Mouse (Mus musculus): Measurements from ENCODE around the gene Sash1. TPM values are rescaled to one million over a fixed set of nuclear protein-coding genes. Genes with fewer than 3 reads are reported as not detected.
A peak's percentile ranks its signal among the peaks of the same experiment; 100 is the strongest.

Sash1 gene
- polyA plus RNA-seq, 1 experiment from 2014 or later, result 3.6 TPM

GRCm38 (mm10) chr10:8760598-8760997, 125.3 kb downstream of the Sash1 start:
- no peak for ATAC-seq (replicated peaks; ENCODE audit: insufficient number of reproducible peaks, low FRiP score, low TSS enrichment)
- Histone ChIP-seq H3K9me3 (replicated peaks; ENCODE audit: control insufficient read depth, low read length) (no peaks in the 10 kb centered on the region), H3K27ac (ENCODE audit: low read depth, low read length) (no peak overlapping the region), H3K4me1 (ENCODE audit: control insufficient read depth, insufficient read depth, low read length) (peaks cover 11% of the 10 kb centered on the region; the same call in 1 of the 2 replicates), H3K4me2 (no peak overlapping the region), H3K36me3 (ENCODE audit: control insufficient read depth, insufficient read depth, low read length) (no peaks in the 10 kb centered on the region), H3K4me3 (ENCODE audit: low read depth, low read length) (no peak overlapping the region), H3K27me3 (ENCODE audit: control insufficient read depth, insufficient read depth, low read length) (no peaks in the 10 kb centered on the region), H3K9ac (ENCODE audit: low read depth, low read length) (no peak overlapping the region)
- 57% methylated on average over 4 of the region's 4 CpGs for WGBS (ENCODE audit: insufficient replicate concordance)

GRCm38 (mm10) chr10:8759228-8759627, 126.6 kb downstream of the Sash1 start:
- H3K4me1 ChIP-seq (ENCODE audit: control insufficient read depth, insufficient read depth, low read length), result peaks cover 11% of the 10 kb centered on the region; the same call in 1 of the 2 replicates
- no peak overlapping the region for H3K4me2 ChIP-seq
- no peaks in the 10 kb centered on the region for H3K36me3 ChIP-seq (ENCODE audit: control insufficient read depth, insufficient read depth, low read length)
- no peak overlapping the region for H3K4me3 ChIP-seq (ENCODE audit: low read depth, low read length)
- H3K27ac ChIP-seq (ENCODE audit: low read depth, low read length), result no peak overlapping the region
- H3K9ac ChIP-seq (ENCODE audit: low read depth, low read length), result no peak overlapping the region
- H3K27me3 ChIP-seq (ENCODE audit: control insufficient read depth, insufficient read depth, low read length), result no peaks in the 10 kb centered on the region
- 72% methylated on average over 7 of the region's 7 CpGs for WGBS (ENCODE audit: insufficient replicate concordance)
- no peaks in the 10 kb centered on the region for H3K9me3 ChIP-seq (replicated peaks; ENCODE audit: control insufficient read depth, low read length)
- no peak for ATAC-seq (replicated peaks; ENCODE audit: insufficient number of reproducible peaks, low FRiP score, low TSS enrichment)

DNA sequence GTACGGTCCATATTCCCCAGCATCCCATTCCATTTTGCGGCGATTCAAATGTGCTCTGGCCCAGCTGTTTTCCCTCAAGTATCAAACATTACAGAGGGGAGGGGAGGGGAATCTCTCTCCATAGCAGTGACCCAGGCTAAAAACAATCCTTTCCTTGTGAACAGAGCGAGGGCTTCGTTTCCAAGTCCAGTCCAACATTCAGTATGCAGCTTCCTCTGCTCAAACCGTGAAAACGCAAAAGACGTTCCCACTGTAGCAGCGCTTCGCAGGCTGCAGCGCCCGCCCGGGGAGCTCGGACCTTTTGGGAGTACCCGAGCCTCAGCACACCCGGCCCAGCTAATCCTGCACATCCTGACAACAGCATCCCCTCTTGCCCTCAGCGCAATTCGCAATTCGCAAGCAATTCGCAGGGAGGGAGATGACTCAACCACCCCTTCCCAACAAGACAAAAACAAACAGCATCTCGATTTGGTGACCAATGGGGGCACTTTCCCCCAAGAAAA, 128.4 kb downstream of the Sash1 start:
- WGBS (ENCODE audit: insufficient replicate concordance), result 45% methylated on average over 21 of the region's 21 CpGs
- Histone ChIP-seq H3K9me3 (replicated peaks; ENCODE audit: control insufficient read depth, low read length) (no peaks in the 10 kb centered on the region), H3K4me2 (peak overlapping the region; percentile 32), H3K36me3 (ENCODE audit: control insufficient read depth, insufficient read depth, low read length) (no peaks in the 10 kb centered on the region), H3K9ac (ENCODE audit: low read depth, low read length) (0 out of 2 replicates have a peak overlapping the region, but pooled peaks have one; percentile 22), H3K4me3 (ENCODE audit: low read depth, low read length) (no peak overlapping the region), H3K4me1 (ENCODE audit: control insufficient read depth, insufficient read depth, low read length) (peaks cover 8% of the 10 kb centered on the region; the same call in 1 of the 2 replicates), H3K27ac (ENCODE audit: low read depth, low read length) (no peak overlapping the region), H3K27me3 (ENCODE audit: control insufficient read depth, insufficient read depth, low read length) (no peaks in the 10 kb centered on the region)
- no peak for ATAC-seq (replicated peaks; ENCODE audit: insufficient number of reproducible peaks, low FRiP score, low TSS enrichment)

DNA sequence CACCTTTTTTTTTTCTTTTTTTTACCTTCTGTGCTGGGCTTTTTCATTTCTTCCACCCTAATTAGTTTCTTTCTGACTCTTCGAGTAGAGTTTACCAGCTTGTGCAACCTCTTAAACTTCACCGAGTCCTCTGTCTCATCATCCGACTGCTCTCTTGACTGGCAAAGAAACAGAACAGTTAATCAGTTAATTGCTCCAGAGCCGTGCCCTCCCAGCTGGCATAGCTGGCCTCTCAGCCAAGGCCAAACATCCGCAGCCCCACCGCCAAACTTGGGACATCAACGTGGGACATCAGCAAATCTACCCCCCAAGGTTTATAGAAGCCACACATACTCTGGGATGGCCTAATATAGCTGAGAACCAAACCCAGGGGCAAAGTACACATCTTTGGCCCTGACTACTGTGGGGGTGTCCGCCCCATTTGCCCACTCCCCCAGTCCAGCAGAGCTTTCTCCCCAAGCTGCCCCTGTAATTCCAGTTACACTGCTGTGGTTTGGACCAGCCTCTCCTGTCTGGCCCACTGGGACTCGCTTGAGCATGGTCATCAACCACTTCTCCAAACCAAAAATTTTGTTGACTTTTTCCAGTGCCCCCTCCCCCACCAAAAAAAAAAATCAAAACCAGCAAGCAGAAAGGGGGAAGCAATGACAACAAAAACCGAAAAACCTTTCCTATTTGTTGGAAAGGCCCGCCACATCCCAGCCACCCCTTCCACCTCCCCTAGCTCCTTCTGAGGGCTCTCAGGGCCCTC, 129.1 kb downstream of the Sash1 start:
- Histone ChIP-seq H3K27me3 (ENCODE audit: control insufficient read depth, insufficient read depth, low read length) (no peaks in the 10 kb centered on the region), H3K27ac (ENCODE audit: low read depth, low read length) (no peak overlapping the region), H3K4me3 (ENCODE audit: low read depth, low read length) (no peak overlapping the region), H3K9ac (ENCODE audit: low read depth, low read length) (no peak overlapping the region), H3K4me2 (no peak overlapping the region), H3K4me1 (ENCODE audit: control insufficient read depth, insufficient read depth, low read length) (peaks cover 8% of the 10 kb centered on the region; the same call in 1 of the 2 replicates), H3K9me3 (replicated peaks; ENCODE audit: control insufficient read depth, low read length) (no peaks in the 10 kb centered on the region), H3K36me3 (ENCODE audit: control insufficient read depth, insufficient read depth, low read length) (no peaks in the 10 kb centered on the region)
- 84% methylated on average over 11 of the region's 11 CpGs for WGBS (ENCODE audit: insufficient replicate concordance)
- ATAC-seq (replicated peaks; ENCODE audit: insufficient number of reproducible peaks, low FRiP score, low TSS enrichment), result no peak

- Histone ChIP-seq H3K4me2 (no peak overlapping the region), H3K36me3 (ENCODE audit: control insufficient read depth, insufficient read depth, low read length) (peaks cover 2% of the 10 kb centered on the region; the same call in 1 of the 2 replicates), H3K27ac (ENCODE audit: low read depth, low read length) (no peak overlapping the region), H3K27me3 (ENCODE audit: control insufficient read depth, insufficient read depth, low read length) (no peaks in the 10 kb centered on the region), H3K4me3 (ENCODE audit: low read depth, low read length) (no peak overlapping the region), H3K9me3 (replicated peaks; ENCODE audit: control insufficient read depth, low read length) (no peaks in the 10 kb centered on the region), H3K4me1 (ENCODE audit: control insufficient read depth, insufficient read depth, low read length) (0 out of 2 replicates have a peak, but pooled peaks cover 5% of the 10 kb centered on the region), H3K9ac (ENCODE audit: low read depth, low read length) (no peak overlapping the region)
- no peak for ATAC-seq (replicated peaks; ENCODE audit: insufficient number of reproducible peaks, low FRiP score, low TSS enrichment)
- 69% methylated on average over 3 of the region's 3 CpGs for WGBS (ENCODE audit: insufficient replicate concordance)
Observed at GRCm38 (mm10) chr10:8753377-8753776, 132.5 kb downstream of the Sash1 start.

- no peak overlapping the region for H3K9ac ChIP-seq (ENCODE audit: low read depth, low read length)
- no peak overlapping the region for H3K4me3 ChIP-seq (ENCODE audit: low read depth, low read length)
- no peak overlapping the region for H3K27ac ChIP-seq (ENCODE audit: low read depth, low read length)
- H3K36me3 ChIP-seq (ENCODE audit: control insufficient read depth, insufficient read depth, low read length), result peaks cover 2% of the 10 kb centered on the region; the same call in 1 of the 2 replicates
- H3K4me1 ChIP-seq (ENCODE audit: control insufficient read depth, insufficient read depth, low read length), result 0 out of 2 replicates have a peak, but pooled peaks cover under 1% of the 10 kb centered on the region
- WGBS (ENCODE audit: insufficient replicate concordance), result 86% methylated on average over 7 of the region's 7 CpGs
- ATAC-seq (replicated peaks; ENCODE audit: insufficient number of reproducible peaks, low FRiP score, low TSS enrichment), result no peak
- no peaks in the 10 kb centered on the region for H3K27me3 ChIP-seq (ENCODE audit: control insufficient read depth, insufficient read depth, low read length)
- H3K9me3 ChIP-seq (replicated peaks; ENCODE audit: control insufficient read depth, low read length), result no peaks in the 10 kb centered on the region
- H3K4me2 ChIP-seq, result no peak overlapping the region
Observed at GRCm38 (mm10) chr10:8752436-8752835, 133.4 kb downstream of the Sash1 start.

DNA sequence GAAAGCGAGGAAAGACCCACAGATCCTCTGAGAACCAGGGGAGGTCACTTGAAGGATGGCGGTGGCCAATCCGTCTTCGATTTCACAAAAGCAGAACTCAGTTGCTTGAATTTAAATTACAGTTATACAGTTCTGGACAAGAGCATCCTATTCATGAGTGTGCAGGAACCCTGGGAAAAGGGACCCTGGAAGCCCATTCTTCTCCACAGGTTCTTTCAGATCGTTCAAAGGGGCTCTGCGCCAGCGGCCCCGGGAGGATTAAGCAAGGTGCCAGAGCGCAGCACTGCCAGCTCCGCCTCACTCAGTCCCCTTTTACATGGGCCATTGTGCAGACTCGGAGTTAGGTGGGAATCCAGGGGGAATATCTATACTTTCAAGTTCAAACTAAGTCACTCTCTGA, 136.3 kb downstream of the Sash1 start:
- no peak overlapping the region for H3K9ac ChIP-seq (ENCODE audit: low read depth, low read length)
- H3K27ac ChIP-seq (ENCODE audit: low read depth, low read length), result no peak overlapping the region
- 89% methylated on average over 11 of the region's 11 CpGs for WGBS (ENCODE audit: insufficient replicate concordance)
- H3K4me3 ChIP-seq (ENCODE audit: low read depth, low read length), result no peak overlapping the region
- H3K4me1 ChIP-seq (ENCODE audit: control insufficient read depth, insufficient read depth, low read length), result no peaks in the 10 kb centered on the region
- H3K36me3 ChIP-seq (ENCODE audit: control insufficient read depth, insufficient read depth, low read length), result peaks cover 2% of the 10 kb centered on the region; the same call in 1 of the 2 replicates
- no peak overlapping the region for H3K4me2 ChIP-seq
- no peak for ATAC-seq (replicated peaks; ENCODE audit: insufficient number of reproducible peaks, low FRiP score, low TSS enrichment)
- H3K9me3 ChIP-seq (replicated peaks; ENCODE audit: control insufficient read depth, low read length), result no peaks in the 10 kb centered on the region
- H3K27me3 ChIP-seq (ENCODE audit: control insufficient read depth, insufficient read depth, low read length), result no peaks in the 10 kb centered on the region

GRCm38 (mm10) chr10:8747450-8748212, 138.2 kb downstream of the Sash1 start:
- no peak overlapping the region for H3K27ac ChIP-seq (ENCODE audit: low read depth, low read length)
- WGBS (ENCODE audit: insufficient replicate concordance), result 80% methylated on average over 21 of the region's 21 CpGs
- H3K27me3 ChIP-seq (ENCODE audit: control insufficient read depth, insufficient read depth, low read length), result no peaks in the 10 kb centered on the region
- peaks cover 5% of the 10 kb centered on the region; the same call in 1 of the 2 replicates for H3K36me3 ChIP-seq (ENCODE audit: control insufficient read depth, insufficient read depth, low read length)
- no peaks in the 10 kb centered on the region for H3K4me1 ChIP-seq (ENCODE audit: control insufficient read depth, insufficient read depth, low read length)
- H3K4me2 ChIP-seq, result no peak overlapping the region
- no peak overlapping the region for H3K9ac ChIP-seq (ENCODE audit: low read depth, low read length)
- no peak for ATAC-seq (replicated peaks; ENCODE audit: insufficient number of reproducible peaks, low FRiP score, low TSS enrichment)
- H3K4me3 ChIP-seq (ENCODE audit: low read depth, low read length), result no peak overlapping the region
- H3K9me3 ChIP-seq (replicated peaks; ENCODE audit: control insufficient read depth, low read length), result no peaks in the 10 kb centered on the region

All from heart, embryonic 11.5 days (tissue).